Mouse (Mus musculus) B cell, adult 67 days (primary cell): ENCODE measurements around the gene Gfm1. TPM values are rescaled to one million over a fixed set of nuclear protein-coding genes. Genes with fewer than 3 reads are reported as not detected.

Experiments used
- total RNA-seq, 2 experiments: library from RNA; stranded (reverse); gene quantifications; 4 replicates each; pipeline ENCODE4 v1.2.4; 2023

Gene Gfm1
- 10 to 100 TPM; 34.0 to 34.6 TPM for total RNA-seq

DNA sequence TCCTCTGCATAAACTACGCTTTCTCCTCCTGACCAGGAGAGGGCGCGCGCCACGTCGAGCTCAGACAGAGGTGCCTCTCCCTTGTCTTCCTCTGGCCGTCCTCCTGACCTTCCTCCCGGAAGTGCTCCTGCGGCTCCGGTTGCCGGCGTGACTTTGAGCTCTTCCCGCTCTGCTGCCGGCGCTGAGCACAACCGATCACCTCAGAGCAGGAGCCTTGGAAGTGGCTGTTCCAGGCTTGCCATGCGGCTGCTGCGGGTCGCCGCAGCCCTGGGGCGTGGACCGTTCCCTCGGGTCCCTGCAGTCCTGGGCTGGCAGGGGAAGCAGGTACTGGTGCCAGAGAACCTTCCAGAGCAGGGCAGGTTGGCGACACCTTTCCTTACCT is at the start of gene Gfm1:
Gene Gfm1, plus strand, starts transcription at position 98 of the 382 bp plus-strand sequence.

GRCm38 (mm10) chr3:67463450-67464372 is 33.8 kb downstream of the Gfm1 start, which contains the start of gene Lxn:
TSS of gene Lxn (minus strand) at chr3:67463926.

DNA sequence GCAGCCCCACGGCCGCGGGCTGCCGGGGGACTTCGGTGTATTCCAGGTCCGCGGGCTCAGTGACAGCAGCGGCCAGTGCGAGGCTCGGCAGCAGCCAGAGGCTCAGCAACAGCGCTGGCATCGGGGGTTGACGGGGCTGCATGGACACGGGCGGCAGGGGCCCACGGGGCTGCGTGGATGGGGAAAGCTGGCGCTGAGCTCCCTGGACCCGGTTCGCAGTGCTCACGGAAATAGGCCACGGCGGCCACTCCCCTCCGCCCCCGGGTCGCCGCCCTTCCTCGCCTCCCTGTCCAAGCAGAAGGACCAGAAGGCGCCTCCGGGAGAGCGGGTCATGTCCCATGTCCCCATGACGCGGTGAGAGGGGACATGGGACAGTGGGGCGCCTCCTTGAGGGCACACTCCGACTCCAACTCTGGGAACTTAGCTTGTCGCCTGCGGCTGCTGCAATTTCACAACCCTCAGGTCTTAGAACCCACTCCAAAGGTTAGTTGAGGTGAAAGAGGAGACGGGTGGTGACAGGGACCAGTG is 85.4 kb downstream of the Gfm1 start, which contains the start of gene Rarres1:
Gene Rarres1, minus strand, starts transcription at position 250 of the 528 bp plus-strand sequence.

Other genes starting within 250 kb of the Gfm1 start
- gene Mlf1, start 56.0 kb upstream of the Gfm1 start, total RNA-seq, result 1 to 10 TPM in 1 of 2 experiments, under 1 TPM in 1; 0.64 to 1.0 TPM
- gene Gm17402, start 54.9 kb upstream of the Gfm1 start, total RNA-seq, result not detected
- 1 to 10 TPM; 1.3 to 1.6 TPM for gene Lxn, start 33.8 kb downstream of the Gfm1 start, total RNA-seq
- under 1 TPM; 0.55 to 0.56 TPM for gene Rarres1, start 85.4 kb downstream of the Gfm1 start, total RNA-seq
- 10 to 100 TPM; 53.2 to 62.4 TPM for gene Mfsd1, start 152.6 kb downstream of the Gfm1 start, total RNA-seq